Mouse (Mus musculus) intestine, embryonic 15.5 days (tissue): ENCODE measurements around the gene Olfr492. TPM values are rescaled to one million over a fixed set of nuclear protein-coding genes. Genes with fewer than 3 reads are reported as not detected.

Experiments used
- ATAC-seq: fragments of 200-750 bp; cut with Nextera tagmentation; 2 replicates; pipeline ENCODE4 v1.8.0; 2017; ENCODE audit warnings: moderate TSS enrichment, moderate library complexity
- H3K27ac ChIP-seq: fragments of 300-500 bp; sonication (generic); 2 replicates; pipeline ENCODE4 v1.5.1; 2015; ENCODE audit warnings: mild to moderate bottlenecking, inconsistent platforms
- H3K27me3 ChIP-seq: fragments of 300-500 bp; sonication (generic); replicated peaks from 2 replicates; pipeline ENCODE4 v1.6.1; 2015; ENCODE audit warnings: inconsistent platforms
- H3K36me3 ChIP-seq: fragments of 300-500 bp; sonication (generic); 2 replicates; pipeline ENCODE4 v1.6.1; 2015; ENCODE audit warnings: inconsistent platforms
- H3K4me1 ChIP-seq: fragments of 300-500 bp; sonication (generic); replicated peaks from 2 replicates; pipeline ENCODE4 v1.6.1; 2015; ENCODE audit warnings: inconsistent platforms
- H3K4me2 ChIP-seq: fragments of 300-500 bp; sonication (generic); replicated peaks from 2 replicates; pipeline ENCODE4 v1.6.1; 2015; ENCODE audit warnings: mild to moderate bottlenecking, inconsistent platforms
- H3K4me3 ChIP-seq: fragments of 300-500 bp; sonication (generic); replicated peaks from 2 replicates; pipeline ENCODE4 v1.5.1; 2015; ENCODE audit warnings: inconsistent platforms
- H3K9ac ChIP-seq: fragments of 300-500 bp; sonication (generic); 2 replicates; pipeline ENCODE4 v1.6.1; 2015; ENCODE audit warnings: inconsistent platforms
- H3K9me3 ChIP-seq: fragments of 300-500 bp; sonication (generic); 2 replicates; pipeline ENCODE4 v1.6.1; 2016; ENCODE audit warnings: inconsistent platforms
- WGBS: fragments of 180-500 bp; shearing (Covaris S2); methylation state at CpG from one replicate; pipeline ENCODE4 v1.1.7; 2015; 5-methylcytosine and 5-hydroxymethylcytosine counted together
- polyA plus RNA-seq: library from polyadenylated mRNA; unstranded; fragments of >200 nt; fragmentation: Nextera tagmentation; extraction: Ambion mirVana; gene quantifications from 2 replicates; pipeline ENCODE4 v1.2.1, GENCODE M21; 2015

The Olfr492 gene
- polyA plus RNA-seq = not detected in 2 replicates

GRCm38 (mm10) chr7:108323574-108323973 is at the start of gene Olfr492:
Gene Olfr492, minus strand, starts transcription at chr7:108323674.
- no peak for ATAC-seq
- H3K4me3 ChIP-seq = no peak within 1 kb of the TSS
- no peaks in the 10 kb centered on the region for H3K4me1 ChIP-seq
- WGBS = 76% methylated on average over 2 of the region's 2 CpGs
- H3K36me3 ChIP-seq = no peaks in the 10 kb centered on the region
- H3K9ac ChIP-seq = no peak within 1 kb of the TSS
- H3K27ac ChIP-seq = no peak within 1 kb of the TSS
- no peaks in the 10 kb centered on the region for H3K9me3 ChIP-seq
- no peak within 1 kb of the TSS for H3K4me2 ChIP-seq
- no peaks in the 10 kb centered on the region for H3K27me3 ChIP-seq

- WGBS = 80% methylated on average over 3 of the region's 3 CpGs
- no peaks in the 10 kb centered on the region for H3K27me3 ChIP-seq
- no peaks in the 10 kb centered on the region for H3K36me3 ChIP-seq
- no peak within 1 kb of the TSS for H3K4me2 ChIP-seq
- no peaks in the 10 kb centered on the region for H3K9me3 ChIP-seq
- H3K27ac ChIP-seq = no peak within 1 kb of the TSS
- H3K4me3 ChIP-seq = no peak within 1 kb of the TSS
- no peaks in the 10 kb centered on the region for H3K4me1 ChIP-seq
- no peak for ATAC-seq
- H3K9ac ChIP-seq = no peak within 1 kb of the TSS
Observed at GRCm38 (mm10) chr7:108365035-108365434, 41.6 kb upstream of the Olfr492 start, which contains the start of gene Olfr494. Gene Olfr494, plus strand, starts transcription at chr7:108365335.

DNA sequence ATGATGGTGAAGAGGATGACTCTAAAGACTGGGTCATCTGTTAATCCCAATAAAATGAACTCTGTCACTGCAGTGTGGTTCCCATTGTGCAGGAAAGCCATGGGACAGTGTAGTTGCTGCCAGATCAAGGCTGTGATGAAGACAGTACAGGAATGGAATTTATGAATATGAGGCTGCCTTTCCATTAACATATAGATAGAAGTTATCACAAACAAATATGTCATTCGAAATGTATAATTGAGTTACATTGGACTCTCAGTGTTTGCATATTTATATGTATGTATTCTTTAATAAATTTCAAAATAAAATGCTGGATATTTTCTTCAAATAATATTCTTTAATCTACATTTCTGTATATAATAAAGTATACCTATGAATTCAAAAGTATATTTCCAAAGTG is 23.4 kb upstream of the Olfr492 start, which contains the start of gene Olfr493:
TSS of gene Olfr493 (minus strand) at position 101 of the 400 bp plus-strand sequence.
- H3K4me3 ChIP-seq = no peak within 1 kb of the TSS
- H3K9me3 ChIP-seq = no peaks in the 10 kb centered on the region
- no peaks in the 10 kb centered on the region for H3K4me1 ChIP-seq
- no peaks in the 10 kb centered on the region for H3K36me3 ChIP-seq
- H3K4me2 ChIP-seq = no peak within 1 kb of the TSS
- WGBS = 69% methylated on average over 1 of the region's 1 CpGs
- H3K9ac ChIP-seq = no peak within 1 kb of the TSS
- ATAC-seq = no peak
- H3K27me3 ChIP-seq = no peaks in the 10 kb centered on the region
- H3K27ac ChIP-seq = no peak within 1 kb of the TSS

DNA sequence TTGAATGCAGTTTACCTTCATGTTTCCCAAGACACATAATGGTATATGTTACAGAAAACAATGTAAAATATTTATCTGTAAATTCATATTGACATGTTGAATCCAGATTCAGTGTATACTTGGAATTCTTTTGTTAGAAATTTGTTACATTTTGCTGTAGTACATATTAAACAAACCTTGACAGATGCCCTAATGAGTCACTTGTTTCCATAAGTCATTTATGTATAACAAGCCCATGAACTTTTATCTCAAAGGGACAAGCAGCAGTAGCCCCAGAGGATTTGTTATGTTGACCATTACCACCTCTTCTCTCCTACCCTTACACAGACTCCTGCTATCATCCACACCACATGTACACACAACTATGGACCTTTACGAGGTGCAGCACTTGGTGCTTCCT is 10.3 kb downstream of the Olfr492 start, which contains the start of gene Olfr491:
TSS of gene Olfr491 (plus strand) at position 301 of the 400 bp plus-strand sequence.
- H3K4me1 ChIP-seq = no peaks in the 10 kb centered on the region
- H3K27me3 ChIP-seq = no peaks in the 10 kb centered on the region
- H3K36me3 ChIP-seq = no peaks in the 10 kb centered on the region
- WGBS = 57% methylated on average over 1 of the region's 1 CpGs
- H3K4me2 ChIP-seq = no peak within 1 kb of the TSS
- no peak within 1 kb of the TSS for H3K27ac ChIP-seq
- no peak within 1 kb of the TSS for H3K4me3 ChIP-seq
- ATAC-seq = no peak
- no peaks in the 10 kb centered on the region for H3K9me3 ChIP-seq
- no peak within 1 kb of the TSS for H3K9ac ChIP-seq

- no peaks in the 10 kb centered on the region for H3K4me1 ChIP-seq
- no peak within 1 kb of the TSS for H3K4me2 ChIP-seq
- ATAC-seq = no peak
- no peaks in the 10 kb centered on the region for H3K9me3 ChIP-seq
- no peak within 1 kb of the TSS for H3K4me3 ChIP-seq
- H3K27ac ChIP-seq = no peak within 1 kb of the TSS
- H3K9ac ChIP-seq = no peak within 1 kb of the TSS
- H3K27me3 ChIP-seq = no peaks in the 10 kb centered on the region
- H3K36me3 ChIP-seq = no peaks in the 10 kb centered on the region
Observed at GRCm38 (mm10) chr7:108288834-108289233, 34.6 kb downstream of the Olfr492 start, which contains the start of gene Olfr490. Gene Olfr490, minus strand, starts transcription at chr7:108288934.

Other genes with a start within 250 kb of the Olfr492 start
- gene Olfr481, start 243.8 kb downstream of the Olfr492 start, polyA plus RNA-seq = not detected in 2 replicates
- gene Olfr482, start 226.1 kb downstream of the Olfr492 start, polyA plus RNA-seq = 0.09 TPM in 1 of 2 replicates, not detected in the other
- gene Olfr483, start 222.8 kb downstream of the Olfr492 start, polyA plus RNA-seq = not detected in 2 replicates
- gene Olfr484, start 196.2 kb downstream of the Olfr492 start, polyA plus RNA-seq = not detected in 2 replicates
- not detected in 2 replicates for gene Olfr485, start 163.8 kb downstream of the Olfr492 start, polyA plus RNA-seq
- gene Olfr486, start 150.9 kb downstream of the Olfr492 start, polyA plus RNA-seq = not detected in 2 replicates
- not detected in 2 replicates for gene Olfr487, start 109.0 kb downstream of the Olfr492 start, polyA plus RNA-seq
- not detected in 2 replicates for gene Olfr488, start 65.3 kb downstream of the Olfr492 start, polyA plus RNA-seq
- gene Olfr490, start 34.7 kb downstream of the Olfr492 start, polyA plus RNA-seq = not detected in 2 replicates
- not detected in 2 replicates for gene Olfr491, start 10.2 kb downstream of the Olfr492 start, polyA plus RNA-seq
- not detected in 2 replicates for gene Olfr493, start 23.3 kb upstream of the Olfr492 start, polyA plus RNA-seq
- gene Olfr494, start 41.7 kb upstream of the Olfr492 start, polyA plus RNA-seq = not detected in 2 replicates
- gene Olfr495, start 69.5 kb upstream of the Olfr492 start, polyA plus RNA-seq = not detected in 2 replicates
- not detected in 2 replicates for gene Olfr497, start 96.7 kb upstream of the Olfr492 start, polyA plus RNA-seq
- not detected in 2 replicates for gene Olfr498, start 141.7 kb upstream of the Olfr492 start, polyA plus RNA-seq
- not detected in 2 replicates for gene Olfr502, start 201.4 kb upstream of the Olfr492 start, polyA plus RNA-seq
- not detected in 2 replicates for gene Olfr503, start 220.9 kb upstream of the Olfr492 start, polyA plus RNA-seq
- not detected in 2 replicates for gene Olfr504, start 242.1 kb upstream of the Olfr492 start, polyA plus RNA-seq